Mouse (Mus musculus) lung, postnatal 0 days (tissue): Measurements from ENCODE around the gene Gm28230.

ENCODE experiments used
- CTCF ChIP-seq: IDR thresholded peaks from 2 replicates; pipeline ENCODE4 v1.5.1; 2016; ENCODE audit warnings: antibody characterized with exemption, mild to moderate bottlenecking
- EP300 ChIP-seq: IDR thresholded peaks from 2 replicates; pipeline ENCODE4 v1.6.1; 2016; ENCODE audit warnings: antibody characterized with exemption, mild to moderate bottlenecking, control low read depth

DNA sequence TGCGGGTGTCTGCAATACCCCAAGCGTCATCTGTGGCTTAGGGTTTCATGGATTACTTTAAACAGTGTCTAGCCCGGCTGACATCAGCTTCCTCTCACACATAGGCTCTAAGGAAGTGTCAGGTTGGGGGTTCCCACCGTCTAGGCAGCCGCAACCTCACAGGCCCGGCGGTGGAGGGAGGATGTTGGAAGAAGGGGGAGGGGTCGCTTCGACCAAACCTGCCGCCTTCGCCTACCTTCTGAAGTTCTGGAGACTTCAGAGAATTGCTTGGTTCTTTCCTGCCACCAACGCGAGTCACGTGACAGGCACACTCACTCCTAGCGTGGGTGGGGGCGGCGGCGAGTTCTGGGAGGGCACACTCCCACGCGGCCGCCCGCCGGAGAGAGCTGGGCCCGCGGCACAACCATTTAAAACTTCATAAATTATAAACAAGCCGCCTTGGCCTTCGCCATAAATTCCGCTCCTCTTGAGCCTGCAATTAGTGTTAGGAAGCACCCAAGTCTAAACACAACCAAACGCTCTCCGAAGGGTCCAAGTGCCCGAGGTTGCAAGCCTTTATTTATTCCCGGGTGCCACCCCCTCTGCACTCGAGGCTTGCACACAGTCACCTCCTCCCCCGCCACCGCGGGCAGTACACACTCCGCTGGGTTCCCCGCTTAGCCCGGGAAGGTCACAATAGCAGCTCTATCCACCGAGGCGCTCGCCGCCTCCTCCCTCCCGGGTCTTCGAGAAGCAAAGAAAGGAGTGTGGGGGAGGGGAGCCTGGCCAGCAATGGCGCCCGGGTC is 23.0 kb downstream of the Gm28230 start:
- TF ChIP-seq CTCF (no peak), EP300 (no peak)
